Mouse (Mus musculus): ENCODE data around the gene Tarsl2. TPM values are rescaled to one million over a fixed set of nuclear protein-coding genes. Genes with fewer than 3 reads are reported as not detected.
A peak's percentile ranks its signal among the peaks of the same experiment; 100 is the strongest.

Tarsl2 gene
- 10 to 100 TPM; 12.7 to 18.1 TPM for total RNA-seq (2021)
- long read RNA-seq, experiment 1, partial matches to known transcripts = 1 of 5 reads
- long read RNA-seq, experiment 1, other reads (novel, unspliced or antisense) = 0 of 5 reads
- long read RNA-seq, experiment 2, transcript Tarsl2-201 (19 exons, 3,192 nt) = major isoform, 8 of 23 reads
- long read RNA-seq, experiment 2, partial matches to known transcripts = 14 of 23 reads
- long read RNA-seq, experiment 2, other reads (novel, unspliced or antisense) = 1 of 23 reads

DNA sequence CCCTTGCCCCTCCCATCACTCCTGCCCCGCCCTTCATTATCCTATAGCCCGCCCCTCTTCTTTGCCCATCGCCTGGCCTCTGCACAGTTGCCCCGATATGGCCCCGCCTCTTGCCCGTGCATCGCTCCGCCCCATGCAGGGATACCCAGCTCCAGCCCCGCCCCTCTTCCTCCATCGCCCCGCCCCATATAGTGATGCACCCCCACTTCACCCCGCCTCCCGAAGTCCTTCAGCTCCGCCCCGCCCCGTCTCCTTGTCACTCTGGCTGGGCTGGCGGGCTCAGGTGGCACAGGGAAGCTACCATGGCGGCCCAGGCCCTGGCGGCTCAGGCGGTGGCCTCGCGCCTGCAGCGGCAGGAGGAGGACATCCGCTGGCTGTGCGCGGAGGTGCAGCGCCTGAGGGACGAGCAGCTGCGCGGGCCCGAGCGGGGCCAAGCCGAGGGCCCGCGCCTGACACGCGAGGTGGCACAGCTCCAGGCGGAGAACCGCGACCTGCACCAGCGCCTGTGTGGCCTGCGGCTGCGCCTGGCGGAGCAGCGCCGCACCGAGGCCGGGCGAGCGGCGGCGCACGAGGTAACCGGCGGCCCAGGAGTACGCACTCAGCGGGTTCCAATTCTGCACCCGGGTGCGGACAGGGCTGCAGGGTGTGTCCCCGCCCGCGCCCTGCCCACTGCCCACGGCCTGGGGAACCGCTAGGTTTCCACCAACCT, at the start of gene Tarsl2:
Tarsl2 (plus strand) TSS at position 256 of the 709 bp plus-strand sequence.
- peak; percentile 94 to 97 for DNase-seq (ENCODE audit: low spot score in 2 of 2)

DNA sequence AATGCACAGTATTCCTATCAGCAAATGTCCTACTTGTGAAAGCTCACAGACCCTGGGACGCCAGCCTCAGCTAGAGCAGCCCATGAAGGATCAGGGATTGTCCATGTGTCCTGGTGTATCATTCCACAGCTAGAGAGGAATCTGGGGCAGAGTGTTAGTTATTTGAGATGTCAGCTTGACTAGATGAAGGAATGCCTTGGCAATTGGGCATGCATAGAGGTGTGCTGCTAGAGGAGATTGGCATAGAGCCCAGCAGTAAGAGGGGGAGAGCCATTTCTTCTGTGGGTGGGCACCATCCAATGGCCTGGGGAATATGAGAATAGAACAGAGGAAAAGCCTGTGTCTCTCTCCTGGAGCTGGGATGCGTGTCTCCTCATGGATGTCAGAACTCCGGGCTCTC, 38.6 kb upstream of the Tarsl2 start:
- no peak for DNase-seq (ENCODE audit: low spot score in 2 of 2)

DNA sequence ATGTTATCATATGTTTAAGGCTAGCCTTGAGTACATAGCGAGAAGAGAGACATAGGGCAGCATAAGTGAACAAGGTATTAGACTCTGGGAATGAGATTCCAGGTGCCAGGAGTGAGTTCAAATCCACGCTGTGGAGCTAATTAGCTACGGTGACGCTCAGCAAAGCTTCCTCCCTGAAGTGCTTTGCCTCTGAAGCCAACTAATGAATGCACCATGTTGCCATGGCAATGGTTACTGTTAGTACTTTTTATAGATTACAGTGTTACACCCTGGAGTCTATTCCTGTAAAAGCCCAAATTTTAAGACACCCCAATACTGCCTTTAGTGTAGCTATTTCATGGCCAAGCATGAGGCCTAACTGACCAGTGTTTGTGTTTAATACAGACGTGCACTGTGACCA, 37.7 kb upstream of the Tarsl2 start:
- no peak for DNase-seq (ENCODE audit: low spot score in 2 of 2)

DNA sequence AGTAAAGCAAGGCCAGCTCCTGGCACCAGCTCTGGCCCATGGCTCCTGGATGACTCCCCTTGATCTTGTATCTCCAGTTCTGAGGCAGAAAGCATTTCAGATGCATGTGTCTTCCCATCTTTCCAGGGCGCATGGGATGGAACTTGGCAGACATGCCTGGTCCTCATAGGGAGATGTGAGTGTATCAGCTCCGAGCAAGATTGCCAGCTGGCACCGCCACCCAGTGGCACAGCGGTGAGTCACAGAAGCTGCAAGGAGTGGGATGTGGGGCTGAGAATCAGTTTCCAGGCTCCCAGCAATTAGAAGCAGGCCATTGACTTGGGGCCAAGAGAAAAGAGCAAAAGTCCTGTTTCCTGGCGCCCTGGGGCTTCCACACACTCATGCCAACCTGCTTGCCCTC, 34.5 kb upstream of the Tarsl2 start:
- DNase-seq (ENCODE audit: low spot score in 2 of 2) = peak in 1 of 2 experiments; percentile 5

DNA sequence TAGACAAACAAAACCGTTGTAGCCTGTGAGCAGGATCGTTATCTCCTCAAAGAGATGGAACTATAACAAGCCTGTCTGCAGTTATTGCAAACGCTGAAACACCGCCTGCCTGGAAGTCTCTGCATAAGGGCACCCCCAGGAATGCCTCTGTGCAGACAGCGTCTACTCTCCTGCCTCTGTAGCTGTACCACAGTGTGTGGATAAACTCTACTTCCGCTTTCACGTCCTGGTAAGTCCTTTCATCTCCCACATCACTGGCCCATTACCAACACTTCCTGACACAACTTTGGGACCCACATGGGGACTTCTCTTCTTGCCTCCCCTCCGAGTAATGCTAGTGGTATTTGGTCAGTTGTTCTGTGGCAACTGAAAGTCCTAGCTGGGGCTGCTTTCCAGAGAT, 34.0 kb upstream of the Tarsl2 start:
- DNase-seq (ENCODE audit: low spot score in 2 of 2) = no peak

DNA sequence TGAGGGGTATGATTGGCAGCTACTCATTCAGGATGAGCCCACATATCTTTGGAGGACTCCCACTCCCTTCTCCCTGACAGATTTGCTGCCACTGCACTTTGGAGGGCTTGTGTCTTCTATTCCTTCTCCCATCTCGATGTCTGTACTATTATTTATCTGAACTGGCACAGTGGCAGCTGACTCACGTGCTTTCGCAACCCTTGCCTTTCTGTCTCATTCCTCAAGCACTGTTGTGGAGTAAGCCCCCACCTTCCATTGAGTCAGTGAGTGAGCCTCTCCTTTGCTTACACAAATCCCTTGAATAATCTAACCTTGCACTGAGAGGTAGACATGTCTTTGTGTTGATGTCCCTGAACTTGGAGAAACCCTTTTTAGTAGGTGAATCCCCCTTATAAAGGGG, 33.4 kb upstream of the Tarsl2 start:
- DNase-seq (ENCODE audit: low spot score in 2 of 2) = peak in 1 of 2 experiments; percentile 4

DNA sequence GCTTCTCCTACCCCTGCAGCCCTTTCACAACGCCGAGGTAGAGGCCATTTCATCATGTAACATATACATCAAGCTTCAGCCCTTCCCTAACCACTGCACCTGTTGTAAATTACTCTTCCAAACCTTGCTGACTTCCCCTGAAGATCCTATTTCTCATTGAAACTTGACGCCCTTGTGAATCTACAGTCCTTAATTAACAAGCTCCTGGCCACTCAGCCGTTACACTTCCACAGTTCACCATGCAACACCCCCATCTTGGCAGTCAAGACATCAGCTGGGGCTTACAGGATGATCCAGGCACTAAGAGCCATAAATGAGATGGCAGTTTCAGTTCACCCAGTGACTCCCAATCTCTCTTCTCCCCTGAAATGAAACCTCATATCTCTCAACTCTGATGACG, 31.0 kb upstream of the Tarsl2 start:
- DNase-seq (ENCODE audit: low spot score in 2 of 2) = no peak

DNA sequence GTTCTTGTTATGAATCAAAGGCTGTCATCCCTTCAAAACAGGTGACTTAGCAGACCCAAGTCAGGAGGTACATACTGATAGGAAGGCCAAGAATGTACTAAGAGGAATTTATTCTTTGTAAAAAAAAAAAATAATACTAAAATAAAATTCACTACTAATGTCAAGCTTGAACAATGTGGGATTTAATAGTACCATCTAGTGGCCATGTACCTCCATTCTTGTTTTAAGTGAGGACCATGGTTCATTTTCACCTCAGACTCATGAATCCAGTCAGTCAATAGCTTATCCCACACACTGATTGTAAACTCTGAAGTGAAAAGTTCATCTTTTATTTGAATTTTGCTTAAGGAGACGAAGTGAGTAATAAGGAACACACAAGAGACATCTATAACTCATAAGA, 25.9 kb upstream of the Tarsl2 start:
- no peak for DNase-seq (ENCODE audit: low spot score in 2 of 2)

DNA sequence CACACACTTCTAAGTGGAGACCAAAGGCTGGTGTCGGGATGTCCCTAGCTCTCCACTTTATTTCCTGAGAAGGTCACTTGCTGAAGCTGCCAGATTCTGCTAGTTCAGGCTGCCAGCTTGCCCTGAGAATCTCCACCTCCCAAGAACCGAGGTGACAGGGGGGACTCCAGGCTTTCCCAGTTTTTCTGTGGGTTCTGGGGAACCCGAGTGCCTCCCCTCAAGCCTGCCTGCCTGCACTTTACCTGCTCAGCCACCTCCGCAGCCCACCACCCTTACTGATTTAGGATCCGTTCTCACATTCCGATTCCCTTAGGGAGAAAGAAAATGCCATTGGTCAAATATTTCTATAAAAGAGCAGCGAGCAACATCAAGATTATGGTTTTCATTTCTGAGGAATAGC, 24.0 kb upstream of the Tarsl2 start:
- DNase-seq (ENCODE audit: low spot score in 2 of 2) = no peak

DNA sequence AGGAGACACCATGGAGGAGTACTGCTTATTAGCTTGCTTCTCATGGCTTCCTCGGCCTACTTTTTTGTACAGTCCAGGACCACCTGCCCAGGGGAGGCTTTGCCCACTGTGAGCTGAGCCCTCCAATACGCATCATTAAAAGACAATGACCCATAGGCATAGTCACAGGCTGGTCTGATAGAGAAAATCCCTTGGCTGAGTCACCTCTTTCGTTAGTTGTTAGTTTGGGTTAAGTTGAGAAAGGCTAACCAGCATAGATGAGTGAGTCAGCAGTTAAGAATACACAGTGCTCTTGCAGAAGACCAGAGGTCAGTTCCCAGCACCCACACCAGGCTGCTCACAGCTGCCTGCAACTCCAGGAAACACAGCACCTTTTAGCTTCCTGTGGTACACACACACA, 21.4 kb upstream of the Tarsl2 start:
- DNase-seq (ENCODE audit: low spot score in 2 of 2) = no peak

DNA sequence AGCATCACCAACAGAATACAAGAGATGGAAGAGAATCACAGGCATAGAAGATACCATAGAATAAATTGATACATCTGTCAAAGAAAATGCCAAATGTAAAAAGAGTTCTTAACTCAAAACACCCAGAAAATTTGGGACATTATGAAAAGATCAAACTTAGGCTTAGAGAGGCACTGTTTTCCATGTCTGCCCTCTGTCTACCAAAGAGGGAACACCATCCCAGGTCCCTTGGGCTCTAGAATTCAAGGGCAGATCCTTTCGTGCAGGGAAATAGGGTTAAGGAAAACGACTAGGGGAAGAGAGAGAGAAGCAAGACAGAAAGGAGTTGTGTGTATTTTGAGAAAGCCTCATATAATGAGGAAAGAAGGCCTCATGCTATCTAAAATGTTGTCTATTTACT, 19.2 kb upstream of the Tarsl2 start:
- no peak for DNase-seq (ENCODE audit: low spot score in 2 of 2)

DNA sequence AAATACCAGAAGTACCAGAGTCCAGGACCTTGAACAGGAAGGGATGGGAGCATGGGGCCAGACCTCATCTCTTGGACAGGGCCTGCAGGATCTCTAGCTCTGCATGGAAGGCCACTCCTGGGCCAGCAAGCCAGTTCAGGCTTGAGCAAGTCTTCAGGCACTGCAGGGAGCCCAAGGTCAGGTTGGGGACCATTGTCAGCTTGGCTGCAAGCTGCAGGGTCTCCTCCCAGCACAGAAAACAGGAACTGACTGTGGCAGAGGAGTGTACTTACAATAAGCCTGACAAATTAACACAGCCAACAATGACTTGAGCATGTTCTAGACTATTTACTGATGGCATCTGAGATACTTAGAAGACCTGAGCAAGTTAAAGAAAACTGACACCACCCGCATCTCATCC, 14.9 kb upstream of the Tarsl2 start:
- DNase-seq (ENCODE audit: low spot score in 2 of 2) = no peak

DNA sequence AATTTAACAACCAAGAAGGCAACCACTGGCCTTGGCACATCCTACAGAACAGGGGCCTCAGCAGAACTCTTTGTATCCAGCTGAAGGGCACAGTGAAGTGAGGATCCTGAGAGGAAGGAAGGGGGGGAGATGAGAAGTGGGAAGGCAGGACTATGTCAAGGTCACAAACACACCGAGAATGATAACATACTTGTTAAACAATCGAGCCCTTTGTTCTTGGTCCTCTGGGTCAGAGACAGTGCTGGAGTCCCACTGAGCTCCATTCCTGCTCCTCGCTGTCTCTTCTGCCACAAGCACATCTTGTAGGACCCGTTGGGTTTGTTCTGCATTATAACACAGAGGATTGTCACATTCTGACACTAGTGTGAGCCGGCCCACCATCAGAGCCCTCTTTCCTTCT, 14.0 kb upstream of the Tarsl2 start:
- DNase-seq (ENCODE audit: low spot score in 2 of 2) = no peak

DNA sequence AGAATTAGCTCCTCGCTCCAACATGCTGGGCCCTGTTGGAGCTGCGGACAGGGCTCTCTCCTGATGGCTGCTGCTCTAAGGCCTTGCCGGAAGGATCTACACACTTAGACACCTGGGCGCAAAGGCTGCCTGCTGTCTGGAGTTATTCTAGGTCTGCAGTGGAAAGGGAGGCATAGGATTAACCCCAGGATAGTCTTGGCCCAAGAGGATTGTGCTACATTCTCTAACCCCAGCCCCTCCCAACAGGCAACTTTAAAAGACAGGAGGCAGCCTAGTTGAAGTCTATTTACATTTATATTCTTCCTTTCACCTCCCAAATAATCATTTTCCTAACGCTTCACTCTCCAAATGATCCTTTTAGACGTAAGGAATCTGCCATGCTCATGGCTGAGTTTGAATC, 8.9 kb upstream of the Tarsl2 start:
- DNase-seq (ENCODE audit: low spot score in 2 of 2) = no peak

DNA sequence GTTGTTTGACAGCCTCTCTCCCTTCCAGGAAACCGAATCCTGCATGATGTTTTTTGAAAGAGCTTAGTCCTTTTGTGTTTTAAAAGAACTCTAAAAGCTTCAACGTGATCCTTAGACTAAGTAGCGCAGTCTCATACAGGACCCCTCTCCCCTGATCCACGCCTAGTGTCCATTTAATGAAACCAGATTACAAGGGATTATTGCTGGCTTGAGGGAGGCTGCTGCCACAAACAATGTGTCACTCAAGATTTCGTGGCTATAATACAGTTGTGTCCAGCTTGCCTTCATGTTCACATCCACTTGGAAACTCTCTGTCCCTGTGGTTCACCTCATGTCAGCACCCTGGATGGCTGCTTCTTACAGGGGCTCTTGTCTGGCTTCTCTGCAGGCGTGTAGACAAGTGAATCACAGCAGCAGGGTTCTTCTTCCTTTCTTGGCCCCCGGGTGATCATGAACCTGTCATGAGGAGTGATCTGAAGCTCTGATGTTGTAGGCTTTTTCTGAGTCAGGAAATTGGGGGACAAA, 8.3 kb upstream of the Tarsl2 start:
- DNase-seq (ENCODE audit: low spot score in 2 of 2) = no peak

DNA sequence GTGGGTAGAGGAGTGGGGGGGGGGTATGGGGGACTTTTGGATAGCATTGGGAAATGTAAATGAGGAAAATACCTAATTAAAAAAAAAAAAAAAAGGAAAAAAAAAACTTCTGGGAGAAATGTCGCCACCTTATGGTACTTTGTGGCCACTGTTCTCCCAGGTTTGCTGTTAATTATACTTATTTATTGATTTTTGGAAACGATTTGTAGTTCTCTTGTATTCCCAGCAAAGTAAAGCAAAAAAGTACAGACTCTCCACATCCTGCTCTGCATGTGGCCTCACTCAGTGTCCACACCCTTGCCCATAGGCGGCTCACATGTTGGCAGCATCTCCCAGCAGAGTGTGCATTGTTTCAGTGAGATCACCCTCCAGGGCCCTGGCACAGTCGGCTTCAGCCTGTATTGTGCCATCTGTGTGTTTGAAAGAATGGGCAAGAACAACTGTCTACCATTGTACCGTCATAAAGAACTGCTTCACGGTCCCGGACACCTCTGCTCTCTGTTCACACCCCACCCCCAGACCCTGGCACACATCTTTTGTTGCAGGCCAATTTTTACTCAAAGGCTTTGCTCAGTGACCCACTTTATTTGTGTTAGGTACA, 6.4 kb upstream of the Tarsl2 start:
- DNase-seq (ENCODE audit: low spot score in 2 of 2) = no peak

DNA sequence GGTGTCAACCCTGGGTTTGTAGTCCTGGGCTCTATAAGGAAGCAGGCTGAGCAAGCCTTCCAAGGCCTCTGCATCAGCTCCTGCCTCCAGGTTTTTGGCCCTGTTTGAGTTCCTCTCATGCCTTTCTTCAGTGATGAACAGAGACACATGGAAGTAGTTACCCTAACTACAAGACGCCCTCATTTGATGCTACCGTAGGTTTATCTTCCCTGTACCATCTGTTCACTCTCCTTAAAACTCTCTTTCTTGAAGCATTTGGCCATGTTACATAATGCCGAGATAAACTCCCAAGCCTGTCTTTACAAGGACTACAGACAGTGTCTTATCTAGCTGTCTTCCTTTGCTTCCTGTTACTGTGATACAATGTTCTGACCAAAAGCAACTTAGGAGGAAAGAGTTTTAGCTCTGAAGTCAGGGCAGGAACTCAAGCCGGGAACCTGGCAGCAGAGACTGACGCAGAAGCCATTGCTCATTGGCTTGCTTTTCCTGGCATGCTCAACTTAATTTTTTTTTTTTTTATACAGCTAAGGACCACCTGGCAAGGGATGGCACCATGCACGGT, 4.8 kb upstream of the Tarsl2 start:
- no peak for DNase-seq (ENCODE audit: low spot score in 2 of 2)

DNA sequence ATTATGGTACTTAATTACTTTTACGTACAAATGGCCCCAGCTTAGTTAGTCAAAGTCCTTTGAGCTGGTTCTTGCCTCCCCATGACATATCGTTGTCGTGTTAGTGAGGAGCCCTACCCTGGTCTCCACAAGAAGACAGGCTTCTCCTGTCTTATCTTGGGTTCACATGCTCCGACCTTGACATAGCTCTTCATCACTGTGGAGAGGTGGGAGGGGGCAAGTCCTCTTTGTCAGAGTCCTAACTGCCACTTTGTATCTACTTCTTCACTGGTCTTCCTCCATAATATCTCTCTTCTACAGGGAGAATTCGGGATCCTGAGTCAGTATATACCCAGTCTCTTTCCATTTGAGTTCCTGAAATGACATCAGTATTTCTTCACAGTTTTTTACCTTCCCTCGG, 4.0 kb upstream of the Tarsl2 start:
- no peak for DNase-seq (ENCODE audit: low spot score in 2 of 2)

DNA sequence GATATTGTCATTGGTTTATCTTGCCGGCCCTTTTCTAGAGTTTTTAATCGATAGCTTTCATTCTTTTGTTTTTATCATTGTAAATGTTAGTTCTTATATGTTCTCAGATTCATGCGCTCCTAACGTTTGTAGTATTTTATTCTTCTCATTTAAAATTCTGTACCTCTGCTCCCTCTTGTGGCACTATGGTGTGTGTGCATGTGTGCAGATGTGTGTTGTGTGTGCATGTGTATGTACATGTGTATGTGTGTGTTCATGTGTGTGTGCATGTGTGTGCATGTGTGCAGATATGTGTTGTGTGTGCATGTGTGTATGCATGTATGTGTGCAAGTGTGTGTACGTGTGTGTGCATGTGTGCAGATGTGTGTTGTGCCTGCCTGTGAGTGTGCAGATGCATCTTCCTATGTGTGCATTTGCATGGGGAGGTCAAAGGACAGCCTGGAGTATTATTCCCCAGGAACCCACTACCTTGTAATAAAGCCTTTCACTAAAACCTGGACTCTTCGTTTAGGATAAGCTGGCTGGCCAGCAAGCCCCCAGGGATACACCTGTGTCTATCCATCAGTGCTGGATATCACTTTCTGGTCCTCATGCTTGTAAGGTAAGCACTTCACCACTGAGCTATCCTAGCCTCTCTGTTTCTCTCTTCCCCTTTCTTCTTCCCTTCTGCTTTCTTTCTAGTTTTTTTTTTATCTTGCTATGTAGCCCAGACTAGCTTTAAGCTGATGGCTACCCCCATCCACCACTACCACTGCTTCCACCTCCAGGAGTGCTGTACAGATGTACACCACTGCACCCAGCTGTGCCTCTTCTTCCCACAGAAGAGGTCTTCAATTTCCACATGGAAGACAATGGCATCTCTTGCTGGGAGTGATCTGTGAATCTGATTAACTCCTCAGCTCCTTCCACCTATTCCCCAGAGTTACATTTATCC, 2.1 kb upstream of the Tarsl2 start:
- no peak for DNase-seq (ENCODE audit: low spot score in 2 of 2)

DNA sequence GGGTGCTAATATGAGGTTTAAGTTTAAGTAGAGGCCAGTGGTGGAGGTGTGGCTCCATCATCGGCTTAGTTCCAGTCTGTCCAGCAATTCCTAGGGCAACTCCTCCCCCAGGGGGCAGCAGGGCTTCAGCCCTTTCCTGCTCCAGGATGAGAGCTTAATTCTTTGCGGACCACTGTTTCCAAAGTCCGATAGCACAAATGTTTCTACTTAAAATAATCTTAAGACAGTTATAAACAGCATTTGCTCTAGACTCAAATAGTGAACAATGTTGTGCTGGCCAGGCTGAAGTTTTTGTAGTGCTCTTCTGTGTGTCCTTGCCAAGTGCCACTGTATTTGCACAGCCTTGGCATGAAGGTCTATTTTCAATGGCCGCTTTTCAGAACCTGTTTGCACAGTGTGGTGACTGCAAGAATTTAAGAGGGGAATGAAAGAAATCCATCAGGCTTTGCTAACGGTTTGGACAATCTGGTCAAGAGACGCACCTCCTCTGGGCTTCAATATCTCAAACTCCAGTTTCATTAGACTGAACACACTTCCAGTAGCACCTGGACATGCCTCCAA, 757 bp upstream of the Tarsl2 start:
- no peak for DNase-seq (ENCODE audit: low spot score in 2 of 2)

DNA sequence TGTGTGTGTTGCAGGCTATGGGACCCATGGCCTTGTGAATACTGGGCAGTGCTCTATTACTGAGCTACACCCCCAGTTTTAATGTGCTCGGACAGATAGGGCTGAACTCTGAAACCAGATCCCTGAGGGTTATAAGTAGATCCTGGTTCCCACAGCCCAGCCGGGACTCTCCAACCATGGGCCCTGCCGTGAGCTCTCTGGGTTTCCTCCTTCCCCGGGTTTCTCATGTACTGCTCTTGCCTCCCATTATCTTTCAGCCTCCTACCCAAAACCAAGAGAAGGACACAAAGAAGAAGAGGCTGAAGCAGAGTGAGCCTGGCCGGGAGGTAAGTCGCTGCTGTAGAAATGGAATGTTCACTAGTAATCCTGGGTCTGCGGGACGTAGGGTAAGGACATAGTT, 1.3 kb downstream of the Tarsl2 start:
- no peak for DNase-seq (ENCODE audit: low spot score in 2 of 2)

Data from adrenal gland, adult 18-20 months (tissue).